Mouse (Mus musculus) lung, adult 2 months (tissue): ENCODE measurements at regions not wholly inside any gene's neighbourhood (a gene's known extent, or its start where the extent isn't known, plus 50 kb on each side); places are given as distances from the start of the nearest gene placed in this dataset.

Source experiments
- CTCF ChIP-seq: fragments of 200-500 bp; IDR thresholded peaks from 2 replicates; pipeline ENCODE4 v1.5.1; 2011; ENCODE audit warnings: mild to moderate bottlenecking, low read length, control low read depth; ENCODE audit not compliant: insufficient read depth
- POLR2A ChIP-seq: fragments of 200-500 bp; IDR thresholded peaks from 2 replicates; pipeline ENCODE4 v1.6.1; 2011; ENCODE audit warnings: low read depth, mild to moderate bottlenecking, control low read depth, low read length, borderline replicate concordance; ENCODE audit errors: extremely low read depth

GRCm38 (mm10) chr14:24985806-24986359 lies 473.1 kb upstream of the Zmiz1 start:
- TF ChIP-seq CTCF, result no peak
- TF ChIP-seq POLR2A, result no peak
